In genomic region chr19:47507128-47508121, GRCm38 (mm10) we compare ENCODE assay signal across 8 mouse cellular contexts. TPM values are rescaled to one million over a fixed set of nuclear protein-coding genes. Genes with fewer than 3 reads are reported as not detected.
A peak's percentile ranks its signal among the peaks of the same experiment; 100 is the strongest.
DNase-seq lines count a peak whose midpoint lies in the region; ATAC-seq and TF ChIP-seq lines count a peak whose summit lies in the region.

No protein-coding gene starts in this region.

- ATAC-seq in liver, embryonic 11.5 days (replicated peaks; ENCODE audit: low FRiP score) = no peak

- 47% methylated on average over 27 of the region's 27 CpGs for WGBS in liver, embryonic 11.5 days
- 13% methylated on average over 27 of the region's 27 CpGs for WGBS in thymus, adult 2 months

- H3K36me3 ChIP-seq in MEL (ENCODE audit: control insufficient read depth in 1 of 2, insufficient read depth in 2 of 2, low read length in 2 of 2) (peaks cover 0 to 23% of the 10 kb centered on the region in 2 experiments; a peak in 2 of 4 replicates), myocyte (ENCODE audit: control insufficient read depth, insufficient read depth) (no peaks in the 10 kb centered on the region)
- H3K36me3 ChIP-seq in liver, embryonic 11.5 days (ENCODE audit: control insufficient read depth, insufficient read depth, low read length) = no peaks in the 10 kb centered on the region; the same call in 1 of the 2 replicates
- H3K36me3 ChIP-seq in thymus, adult 2 months (ENCODE audit: control insufficient read depth, insufficient read depth, low read length) = no peaks in the 10 kb centered on the region

- H3ac ChIP-seq in myocyte (ENCODE audit: control insufficient read depth, insufficient read length) = no peak overlapping the region

- H3K27ac ChIP-seq in MEL (ENCODE audit: control insufficient read depth, low read depth, low read length) = peak overlapping the region; percentile 97
- H3K27ac ChIP-seq in liver, embryonic 11.5 days (ENCODE audit: low read depth, low read length) = peak overlapping the region; percentile 14; the same call in 1 of the 2 replicates
- no peak overlapping the region for H3K27ac ChIP-seq in thymus, adult 2 months (ENCODE audit: control insufficient read depth, insufficient read depth, low read length)

- no peak; the same call in none of the 2 replicates for TF ChIP-seq RAD21 in MEL (IDR thresholded peaks at IDR 0.05; ENCODE audit: low read depth, low read length)

- H3K4me1 ChIP-seq in MEL (ENCODE audit: control insufficient read depth in 1 of 2, insufficient read depth in 2 of 2, low read length in 2 of 2) = peaks cover 18 to 30% of the 10 kb centered on the region in 2 experiments
- H3K4me1 ChIP-seq in liver, embryonic 11.5 days (replicated peaks; ENCODE audit: control insufficient read depth, insufficient read depth, low read length) = peaks cover 50% of the 10 kb centered on the region
- H3K4me1 ChIP-seq in thymus, adult 2 months (replicated peaks; ENCODE audit: control insufficient read depth, insufficient read depth, low read length) = peaks cover 41% of the 10 kb centered on the region

- peak; percentile 79 to 100 (median 95) for TF ChIP-seq CTCF in MEL (IDR thresholded peaks at IDR 0.05 in 2 of 3, conservative IDR thresholded peaks at IDR 0.05 in 1 of 3; ENCODE audit: control insufficient read depth in 1 of 3, insufficient read depth in 1 of 3, low read depth in 2 of 3, low read length in 3 of 3, poor library complexity in 1 of 3, severe bottlenecking in 1 of 3)
- no peak for TF ChIP-seq CTCF in thymus, adult 2 months (IDR thresholded peaks at IDR 0.05; ENCODE audit: borderline replicate concordance, control insufficient read depth, extremely low read depth, insufficient read depth, low read length, poor library complexity)

- DNase-seq in 3T3-L1 (ENCODE audit: low read depth, low spot score) = peak; percentile 84
- DNase-seq in MEL (ENCODE audit: low read depth, low spot score) = peak; percentile 91
- peak; percentile 78 to 80 for DNase-seq in cerebellum, postnatal 14 days
- DNase-seq in frontal cortex, postnatal 36 days (ENCODE audit: low spot score in 2 of 2) = peak; percentile 77 to 80
- DNase-seq in kidney, postnatal 10 days = peak; percentile 78
- DNase-seq in liver, embryonic 11.5 days (ENCODE audit: low spot score) = no peak
- DNase-seq in thymus, adult 2 months = peak; percentile 79

- H3K9me3 ChIP-seq in MEL (replicated peaks; ENCODE audit: insufficient read depth, low read length) = no peaks in the 10 kb centered on the region
- H3K9me3 ChIP-seq in liver, embryonic 11.5 days (ENCODE audit: control insufficient read depth, low read length) = no peaks in the 10 kb centered on the region

- H3K27me3 ChIP-seq in MEL (ENCODE audit: control insufficient read depth in 1 of 2, insufficient read depth in 2 of 2, low read length in 2 of 2) (no peaks in the 10 kb centered on the region), myocyte (ENCODE audit: control insufficient read depth, insufficient read depth, insufficient read length) (no peaks in the 10 kb centered on the region)
- H3K27me3 ChIP-seq in liver, embryonic 11.5 days (replicated peaks; ENCODE audit: control insufficient read depth, insufficient read depth, low read length) = no peaks in the 10 kb centered on the region
- H3K27me3 ChIP-seq in thymus, adult 2 months (ENCODE audit: control insufficient read depth, insufficient read depth, low read length) = no peaks in the 10 kb centered on the region; the same call in 1 of the 2 replicates

- H3K79me2 ChIP-seq in MEL (ENCODE audit: control insufficient read depth, insufficient read depth, low read length, poor library complexity) (peaks cover 3% of the 10 kb centered on the region; the same call in 1 of the 2 replicates), myocyte (ENCODE audit: control insufficient read depth, insufficient read depth) (peaks cover 3% of the 10 kb centered on the region)

- peak overlapping the region; percentile 46 for H3K4me2 ChIP-seq in liver, embryonic 11.5 days
- peak overlapping the region; percentile 97 for H3K4me2 ChIP-seq in myocyte (ENCODE audit: low read depth)

- H3K4me3 ChIP-seq in MEL (ENCODE audit: control insufficient read depth in 1 of 2, insufficient read depth in 1 of 2, low read depth in 2 of 2, low read length in 2 of 2) (peak overlapping the region; percentile 52 to 54), myocyte (peak overlapping the region; percentile 18)
- no peak overlapping the region for H3K4me3 ChIP-seq in liver, embryonic 11.5 days (ENCODE audit: low read depth, low read length)
- H3K4me3 ChIP-seq in thymus, adult 2 months (ENCODE audit: control insufficient read depth, insufficient read depth, low read length) = peak overlapping the region; percentile 10; the same call in 1 of the 2 replicates

- TF ChIP-seq POLR2A in MEL (IDR thresholded peaks at IDR 0.05; ENCODE audit: control insufficient read depth in 1 of 2, insufficient read depth in 1 of 2, low read depth in 1 of 2, low read length in 2 of 2, poor library complexity in 1 of 2) (no peak; a peak in 2 of 4 replicates), myocyte (IDR thresholded peaks at IDR 0.05; ENCODE audit: insufficient read length, low read depth) (no peak)
- TF ChIP-seq POLR2A in thymus, adult 2 months (IDR thresholded peaks at IDR 0.05; ENCODE audit: control insufficient read depth, extremely low read depth, insufficient read depth, low read length, poor library complexity) = 0 out of 2 replicates have a peak, but pooled peaks have one; percentile 23

- no peak; a peak in 1 of 4 replicates for TF ChIP-seq EP300 in MEL (IDR thresholded peaks at IDR 0.05; ENCODE audit: low read depth in 1 of 2, low read length in 2 of 2)

- peak overlapping the region; percentile 70 for H3K9ac ChIP-seq in MEL (ENCODE audit: control insufficient read depth, low read depth, low read length, poor library complexity, severe bottlenecking)
- 0 out of 2 replicates have a peak overlapping the region, but pooled peaks have one; percentile 1 for H3K9ac ChIP-seq in liver, embryonic 11.5 days (ENCODE audit: low read depth, low read length)

TF ChIP-seq in MEL, 35 proteins besides CTCF, POLR2A, EP300 and RAD21 (continues in another document):
- no peak for TF ChIP-seq CHD2 (IDR thresholded peaks at IDR 0.05; ENCODE audit: low read length)
- TF ChIP-seq MAFK (IDR thresholded peaks at IDR 0.05; ENCODE audit: borderline replicate concordance, low read depth, low read length) = no peak
- no peak for TF ChIP-seq JUND (IDR thresholded peaks at IDR 0.05; ENCODE audit: low read depth, low read length)
- TF ChIP-seq GATA1 (IDR thresholded peaks at IDR 0.05; ENCODE audit: low read depth, low read length) = peak; percentile 64
- TF ChIP-seq MXI1 (IDR thresholded peaks at IDR 0.05; ENCODE audit: low read depth, low read length) = peak; percentile 70
- 0 out of 2 replicates have a peak, but pooled peaks have one; percentile 6 for TF ChIP-seq CHD1 (IDR thresholded peaks at IDR 0.05; ENCODE audit: low read depth, low read length)
- TF ChIP-seq HCFC1 (IDR thresholded peaks at IDR 0.05; ENCODE audit: low read depth, low read length) = peak; percentile 17; the same call in 1 of the 2 replicates
- TF ChIP-seq NRF1 (IDR thresholded peaks at IDR 0.05; ENCODE audit: insufficient read depth, low read depth, low read length, poor library complexity, severe bottlenecking) = 0 out of 2 replicates have a peak, but pooled peaks have one; percentile 14
- peak; percentile 34 for TF ChIP-seq MYC (IDR thresholded peaks at IDR 0.05; ENCODE audit: low read depth, low read length)
- TF ChIP-seq ZC3H11A (IDR thresholded peaks at IDR 0.05; ENCODE audit: low read depth, low read length) = peak; percentile 99
- TF ChIP-seq SIN3A (IDR thresholded peaks at IDR 0.05; ENCODE audit: low read length) = peak; percentile 92
- TF ChIP-seq SMC3 (IDR thresholded peaks at IDR 0.05; ENCODE audit: low read depth, low read length) = peak; percentile 99
- TF ChIP-seq ZNF384 (IDR thresholded peaks at IDR 0.05; ENCODE audit: low read depth, low read length) = peak; percentile 63

TF ChIP-seq in myocyte, 11 proteins besides CTCF, POLR2A, EP300 and RAD21:
- TF ChIP-seq MAX (IDR thresholded peaks at IDR 0.05; ENCODE audit: low read depth) = no peak

RNA-seq across cellular contexts. Expression of gene Stn1, which starts 29.9 kb away (rescaled TPM):
- total RNA-seq in MEL (2012; rRNA removed) = 9.7 and 10.2 TPM in 2 replicates
- polyA plus RNA-seq in MEL (2012; ENCODE audit: insufficient read depth in 1 of 2, insufficient read length in 2 of 2, low read depth in 1 of 2, low replicate concordance in 2 of 2, missing spikeins in 1 of 2) (10 to 100 TPM in 1 of 2 experiments, not detected in 1; 13.6 TPM), myocyte (2012; fragmentation: generic; extraction: Trizol) (43.9 TPM)
- 26.1 and 30.8 TPM in 2 replicates for polyA plus RNA-seq in liver, embryonic 11.5 days (2014; fragmentation: Nextera tagmentation; extraction: Ambion mirVana)
- 24.2 and 24.8 TPM in 2 replicates for polyA plus RNA-seq in thymus, adult 2 months (2012; rRNA removed)

RNA-seq across cellular contexts. Expression of gene Sh3pxd2a, which starts 43.2 kb away (rescaled TPM):
- total RNA-seq in MEL (2012; rRNA removed) = 3.7 and 3.9 TPM in 2 replicates
- polyA plus RNA-seq in MEL (2012; ENCODE audit: insufficient read depth in 1 of 2, insufficient read length in 2 of 2, low read depth in 1 of 2, low replicate concordance in 2 of 2, missing spikeins in 1 of 2) (10 to 100 TPM in 1 of 2 experiments, not detected in 1; 11.3 TPM), myocyte (2012; fragmentation: generic; extraction: Trizol) (59.5 TPM)
- polyA plus RNA-seq in liver, embryonic 11.5 days (2014; fragmentation: Nextera tagmentation; extraction: Ambion mirVana) = 2.9 and 3.6 TPM in 2 replicates
- polyA plus RNA-seq in thymus, adult 2 months (2012; rRNA removed) = 19.4 and 21.0 TPM in 2 replicates
